Mouse (Mus musculus) thymus, adult 2 months (tissue): ENCODE results near the gene Sema3b.

Experiments
- CTCF ChIP-seq: fragments of 200-500 bp; IDR thresholded peaks from 2 replicates; pipeline ENCODE4 v1.5.1; 2012; ENCODE audit warnings: mild to moderate bottlenecking, control low read depth, low read length, moderate library complexity, borderline replicate concordance; ENCODE audit not compliant: control insufficient read depth, poor library complexity, insufficient read depth; ENCODE audit errors: extremely low read depth
- POLR2A ChIP-seq: fragments of 200-500 bp; IDR thresholded peaks from 2 replicates; pipeline ENCODE4 v1.6.1; 2012; ENCODE audit warnings: mild to moderate bottlenecking, low read length, control low read depth, moderate library complexity; ENCODE audit not compliant: control insufficient read depth, poor library complexity, insufficient read depth; ENCODE audit errors: extremely low read depth

GRCm38 (mm10) chr9:107553541-107554318, 55.3 kb downstream of the Sema3b start:
- TF ChIP-seq POLR2A (no peak), CTCF (0 out of 2 replicates have a peak, but pooled peaks have one; percentile 13)
